Mouse (Mus musculus): ENCODE measurements at regions not wholly inside any gene's neighbourhood (a gene's known extent, or its start where the extent isn't known, plus 50 kb on each side); places are given as distances from the start of the nearest gene placed in this dataset.

DNA sequence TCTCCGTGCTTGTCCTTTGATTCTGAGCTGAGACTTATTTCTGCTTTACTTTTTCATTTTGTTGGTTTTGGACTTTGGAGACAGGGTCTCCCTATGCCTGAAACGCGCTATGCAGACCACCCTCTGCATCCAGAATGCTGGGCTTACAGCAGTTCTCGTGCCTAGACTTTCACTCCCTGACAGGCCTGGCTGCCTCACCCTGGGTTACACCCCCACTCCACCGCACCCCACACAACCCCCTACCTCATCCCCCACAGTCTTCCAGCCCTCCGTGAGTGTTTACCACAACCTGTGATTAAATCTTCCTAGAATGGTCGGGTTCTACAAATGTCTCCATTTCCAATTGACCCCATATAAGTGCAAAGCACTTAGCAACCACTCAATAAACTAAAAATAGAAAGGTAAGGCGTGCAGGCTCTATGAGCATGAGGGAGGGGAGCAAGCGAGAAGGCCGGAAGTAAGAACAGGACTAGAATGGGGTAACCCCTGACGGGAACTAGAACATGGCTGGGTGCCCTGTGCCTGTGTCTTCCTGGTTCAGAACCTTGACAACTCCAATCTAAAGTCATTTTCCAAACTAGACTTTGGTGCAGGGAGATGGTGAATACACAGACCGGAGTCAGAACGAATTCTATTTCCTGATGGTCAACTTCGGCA, 131.2 kb upstream of the Lef1 start:
- Histone ChIP-seq H3K4me3 (ENCODE audit: insufficient read depth, poor library complexity, severe bottlenecking) (no peak overlapping the region), H3K79me3 (ENCODE audit: low read depth) (no peaks in the 10 kb centered on the region), H3K79me2 (ENCODE audit: control insufficient read depth, insufficient read depth) (no peaks in the 10 kb centered on the region), H3K27me3 (ENCODE audit: control insufficient read depth, insufficient read depth, insufficient read length) (no peaks in the 10 kb centered on the region), H3K36me3 (ENCODE audit: control insufficient read depth, insufficient read depth) (no peaks in the 10 kb centered on the region), H3ac (ENCODE audit: control insufficient read depth, insufficient read length, low read depth) (no peak overlapping the region)
- no peak for TF ChIP-seq CTCF (IDR thresholded peaks at IDR 0.05; ENCODE audit: control insufficient read depth, insufficient read depth, insufficient read length)
- TF ChIP-seq MYOD1 (IDR thresholded peaks at IDR 0.05; ENCODE audit: control insufficient read depth, insufficient read length, low read depth), result no peak

DNA sequence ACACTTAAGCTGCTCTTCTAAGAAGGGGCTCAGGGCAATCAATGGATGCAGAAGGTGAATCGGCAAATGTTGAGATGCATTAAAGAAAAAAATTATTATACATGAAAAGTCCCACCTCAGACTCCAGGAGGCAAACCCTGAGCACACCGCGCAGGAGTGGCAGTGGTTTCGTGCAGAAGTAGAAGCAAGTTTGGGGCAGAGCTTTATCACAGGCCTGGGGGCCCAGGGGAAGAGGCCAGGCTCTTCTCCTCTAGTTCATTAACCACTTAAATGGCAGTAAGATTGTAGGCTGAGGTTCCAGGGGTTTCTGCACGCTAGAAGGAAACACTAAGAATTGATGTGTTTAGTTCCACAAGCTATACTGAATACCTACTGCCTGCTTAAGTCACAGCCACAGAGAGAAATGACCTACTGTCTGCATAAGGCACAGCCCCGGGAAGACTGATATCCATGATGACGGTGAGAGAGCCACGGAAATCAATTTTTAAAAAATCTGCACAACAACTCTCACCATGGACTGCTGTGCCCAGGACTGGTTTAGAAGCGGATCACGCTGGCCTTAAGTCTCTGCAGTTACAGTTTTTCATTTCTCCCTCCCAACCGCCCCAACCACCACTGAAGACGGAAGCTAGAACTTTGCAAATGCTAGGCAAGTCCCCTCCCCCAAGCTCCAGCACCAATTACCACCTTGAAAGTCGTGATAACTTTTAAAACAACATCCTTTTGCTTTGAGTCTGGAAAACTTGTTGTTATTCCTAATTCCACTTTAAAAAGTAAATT, 132.2 kb upstream of the Lef1 start:
- TF ChIP-seq MAX (IDR thresholded peaks at IDR 0.05) (no peak), CEBPB (IDR thresholded peaks at IDR 0.05; ENCODE audit: low read depth) (no peak), USF1 (IDR thresholded peaks at IDR 0.05; ENCODE audit: low read depth) (no peak), MYOG (IDR thresholded peaks at IDR 0.05; ENCODE audit: control insufficient read depth, extremely low read depth, insufficient read length) (no peak)
- H3K27me3 ChIP-seq (ENCODE audit: control insufficient read depth, insufficient read depth, insufficient read length), result no peaks in the 10 kb centered on the region
- H3K4me3 ChIP-seq (ENCODE audit: insufficient read depth, poor library complexity, severe bottlenecking), result no peak overlapping the region
- no peak overlapping the region for H3ac ChIP-seq (ENCODE audit: control insufficient read depth, insufficient read length, low read depth)
- H3K79me3 ChIP-seq (ENCODE audit: low read depth), result no peaks in the 10 kb centered on the region
- no peaks in the 10 kb centered on the region for H3K36me3 ChIP-seq (ENCODE audit: control insufficient read depth, insufficient read depth)
- no peaks in the 10 kb centered on the region for H3K79me2 ChIP-seq (ENCODE audit: control insufficient read depth, insufficient read depth)

DNA sequence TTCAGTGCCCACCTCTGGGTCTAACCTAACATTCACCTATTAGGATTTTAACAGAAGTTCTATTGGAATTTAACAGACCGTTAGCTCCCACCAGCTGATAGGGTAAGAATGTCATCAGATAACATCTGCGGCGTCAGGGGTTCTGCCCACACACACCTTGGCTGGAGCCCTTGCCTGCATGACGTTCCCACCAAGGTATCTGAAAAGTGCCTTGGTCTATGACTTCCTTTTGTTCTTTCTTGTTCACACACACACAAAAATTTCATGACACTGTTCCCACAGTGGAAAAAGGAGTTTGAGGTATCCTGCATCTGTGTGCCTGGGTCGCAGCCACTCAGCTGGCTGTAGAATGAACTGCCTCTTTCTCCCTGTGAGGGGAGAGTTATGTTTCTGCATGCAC, 134.1 kb upstream of the Lef1 start:
- H3K4me3 ChIP-seq (ENCODE audit: insufficient read depth, poor library complexity, severe bottlenecking), result no peak overlapping the region

DNA sequence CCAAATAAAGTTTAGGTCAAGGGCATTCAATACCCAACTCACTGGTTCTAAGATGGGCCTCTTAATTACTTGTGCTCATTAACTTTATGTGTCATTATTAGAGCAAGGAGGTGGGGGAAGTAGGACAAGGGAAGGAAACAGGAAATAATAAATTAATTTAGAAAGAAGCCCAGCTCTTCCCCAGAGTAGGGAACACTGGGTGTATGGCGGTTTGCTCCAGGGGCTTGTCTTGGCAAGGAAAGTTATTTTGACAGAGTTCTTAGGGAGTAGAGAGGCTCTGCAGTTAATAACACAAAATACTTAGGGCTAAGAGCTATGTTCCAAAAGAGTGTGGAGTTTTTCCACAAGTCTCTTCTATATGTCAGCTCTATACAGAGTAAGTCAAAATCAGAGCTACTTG, 135.0 kb upstream of the Lef1 start:
- TF ChIP-seq MYOG (IDR thresholded peaks at IDR 0.05; ENCODE audit: control insufficient read depth, extremely low read depth, insufficient read length) (no peak), FOSL1 (IDR thresholded peaks at IDR 0.05; ENCODE audit: insufficient read depth, low read length, poor library complexity, severe bottlenecking) (no peak), CTCF (IDR thresholded peaks at IDR 0.05; ENCODE audit: control insufficient read depth, insufficient read depth, insufficient read length) (no peak), USF1 (IDR thresholded peaks at IDR 0.05; ENCODE audit: low read depth) (no peak), MYOD1 (IDR thresholded peaks at IDR 0.05; ENCODE audit: control insufficient read depth, insufficient read length, low read depth) (no peak), MAX (IDR thresholded peaks at IDR 0.05) (no peak), CEBPB (IDR thresholded peaks at IDR 0.05; ENCODE audit: low read depth) (no peak)

More for the DNA sequence above, 134.1 kb upstream of the Lef1 start:
- Histone ChIP-seq H3K36me3 (ENCODE audit: control insufficient read depth, insufficient read depth) (no peaks in the 10 kb centered on the region), H3K27me3 (ENCODE audit: control insufficient read depth, insufficient read depth, insufficient read length) (no peaks in the 10 kb centered on the region), H3K79me3 (ENCODE audit: low read depth) (no peaks in the 10 kb centered on the region), H3ac (ENCODE audit: control insufficient read depth, insufficient read length, low read depth) (no peak overlapping the region), H3K79me2 (ENCODE audit: control insufficient read depth, insufficient read depth) (no peaks in the 10 kb centered on the region)
- TF ChIP-seq MYOD1 (IDR thresholded peaks at IDR 0.05; ENCODE audit: control insufficient read depth, insufficient read length, low read depth) (no peak), FOSL1 (IDR thresholded peaks at IDR 0.05; ENCODE audit: insufficient read depth, low read length, poor library complexity, severe bottlenecking) (no peak), CEBPB (IDR thresholded peaks at IDR 0.05; ENCODE audit: low read depth) (no peak), CTCF (IDR thresholded peaks at IDR 0.05; ENCODE audit: control insufficient read depth, insufficient read depth, insufficient read length) (no peak), MAX (IDR thresholded peaks at IDR 0.05) (no peak), USF1 (IDR thresholded peaks at IDR 0.05; ENCODE audit: low read depth) (no peak), MYOG (IDR thresholded peaks at IDR 0.05; ENCODE audit: control insufficient read depth, extremely low read depth, insufficient read length) (no peak)

DNA sequence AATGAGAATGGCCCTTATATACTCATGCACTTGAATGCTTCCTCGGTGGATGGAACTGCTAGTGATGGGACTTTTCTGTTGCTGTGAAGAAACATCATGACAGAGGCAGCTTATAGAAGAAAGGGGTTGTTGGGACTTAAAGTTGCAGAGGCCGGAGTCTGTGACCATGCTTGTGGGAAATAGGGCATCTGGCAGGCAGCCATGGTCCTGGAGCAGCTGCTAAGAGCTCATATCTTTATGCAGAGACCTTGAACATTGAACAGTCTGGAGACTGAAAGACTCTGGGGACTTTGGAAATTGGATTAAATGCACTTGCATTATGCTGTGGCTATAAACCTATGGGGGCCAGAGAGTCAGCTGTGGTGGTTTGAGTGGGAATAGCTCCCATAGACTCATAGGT, 138.1 kb upstream of the Lef1 start:
- H3K79me2 ChIP-seq (ENCODE audit: control insufficient read depth, insufficient read depth), result no peaks in the 10 kb centered on the region
- H3K27me3 ChIP-seq (ENCODE audit: control insufficient read depth, insufficient read depth, insufficient read length), result no peaks in the 10 kb centered on the region
- TF ChIP-seq USF1 (IDR thresholded peaks at IDR 0.05; ENCODE audit: low read depth), result no peak
- H3ac ChIP-seq (ENCODE audit: control insufficient read depth, insufficient read length, low read depth), result no peak overlapping the region
- no peak overlapping the region for H3K4me3 ChIP-seq (ENCODE audit: insufficient read depth, poor library complexity, severe bottlenecking)
- H3K79me3 ChIP-seq (ENCODE audit: low read depth), result no peaks in the 10 kb centered on the region
- H3K36me3 ChIP-seq (ENCODE audit: control insufficient read depth, insufficient read depth), result no peaks in the 10 kb centered on the region

More for the DNA sequence above, 135.0 kb upstream of the Lef1 start:
- no peaks in the 10 kb centered on the region for H3K79me2 ChIP-seq (ENCODE audit: control insufficient read depth, insufficient read depth)
- no peak overlapping the region for H3ac ChIP-seq (ENCODE audit: control insufficient read depth, insufficient read length, low read depth)
- no peaks in the 10 kb centered on the region for H3K79me3 ChIP-seq (ENCODE audit: low read depth)
- no peak overlapping the region for H3K4me3 ChIP-seq (ENCODE audit: insufficient read depth, poor library complexity, severe bottlenecking)
- no peaks in the 10 kb centered on the region for H3K36me3 ChIP-seq (ENCODE audit: control insufficient read depth, insufficient read depth)
- H3K27me3 ChIP-seq (ENCODE audit: control insufficient read depth, insufficient read depth, insufficient read length), result no peaks in the 10 kb centered on the region

DNA sequence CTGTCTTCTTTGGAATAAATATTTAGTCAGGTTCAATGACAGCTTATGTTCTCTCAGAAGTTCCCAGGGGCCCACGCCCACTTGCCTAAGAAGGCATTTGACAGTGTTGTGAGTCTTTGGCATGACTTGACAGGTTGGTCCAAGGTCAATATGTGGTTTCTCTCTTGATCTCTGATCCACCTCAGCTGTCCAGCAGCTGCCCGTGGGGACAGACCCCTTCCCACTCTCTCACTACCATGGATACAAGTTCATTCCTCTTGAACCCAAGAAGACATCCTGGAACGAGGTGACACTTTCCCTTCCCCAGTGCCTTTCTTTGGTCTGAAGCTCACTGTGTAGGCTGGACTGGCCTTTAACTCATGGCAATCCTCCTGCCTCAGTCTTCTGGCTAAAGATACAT, 145.0 kb upstream of the Lef1 start:
- H3ac ChIP-seq (ENCODE audit: control insufficient read depth, insufficient read length, low read depth), result no peak overlapping the region
- no peaks in the 10 kb centered on the region for H3K36me3 ChIP-seq (ENCODE audit: control insufficient read depth, insufficient read depth)
- H3K27me3 ChIP-seq (ENCODE audit: control insufficient read depth, insufficient read depth, insufficient read length), result no peaks in the 10 kb centered on the region
- no peaks in the 10 kb centered on the region for H3K79me3 ChIP-seq (ENCODE audit: low read depth)
- TF ChIP-seq FOSL1 (IDR thresholded peaks at IDR 0.05; ENCODE audit: insufficient read depth, low read length, poor library complexity, severe bottlenecking) (no peak), MAX (IDR thresholded peaks at IDR 0.05) (no peak), CTCF (IDR thresholded peaks at IDR 0.05; ENCODE audit: control insufficient read depth, insufficient read depth, insufficient read length) (no peak), CEBPB (IDR thresholded peaks at IDR 0.05; ENCODE audit: low read depth) (no peak), MYOG (IDR thresholded peaks at IDR 0.05; ENCODE audit: control insufficient read depth, extremely low read depth, insufficient read length) (no peak), USF1 (IDR thresholded peaks at IDR 0.05; ENCODE audit: low read depth) (no peak), MYOD1 (IDR thresholded peaks at IDR 0.05; ENCODE audit: control insufficient read depth, insufficient read length, low read depth) (no peak)
- H3K79me2 ChIP-seq (ENCODE audit: control insufficient read depth, insufficient read depth), result no peaks in the 10 kb centered on the region
- no peak overlapping the region for H3K4me3 ChIP-seq (ENCODE audit: insufficient read depth, poor library complexity, severe bottlenecking)
